ENCODE assay signal across 10 mouse cellular contexts in the genomic region with DNA sequence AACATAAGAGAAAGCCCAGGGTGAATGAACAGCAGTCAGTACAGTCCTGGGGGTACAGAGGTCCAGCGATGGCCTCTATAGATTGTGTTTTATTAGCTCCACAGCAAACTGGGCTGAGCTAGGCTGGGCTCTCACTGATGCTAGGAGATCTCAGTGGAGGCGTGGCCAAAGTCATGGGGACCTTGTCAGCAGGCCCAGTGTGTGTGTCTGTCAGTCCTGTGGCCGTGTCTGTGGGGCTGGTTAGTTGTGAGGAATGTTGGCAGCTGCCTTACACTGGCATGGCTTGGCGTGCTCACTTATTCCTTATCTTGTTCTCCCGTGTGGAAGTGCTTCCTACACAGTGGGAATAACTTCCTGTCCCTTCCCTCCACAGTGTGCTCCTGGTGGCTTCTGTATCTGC. TPM values are rescaled to one million over a fixed set of nuclear protein-coding genes. Genes with fewer than 3 reads are reported as not detected.
DNase-seq lines count a peak whose midpoint lies in the region; ATAC-seq lines count a peak whose summit lies in the region.
"Had no signal": no experiment of that assay in that cellular context is flagged by ENCODE, and none has a peak within 500 bp of the region (broad histone marks: within the 10 kb centered on the region; RNA-seq: fewer than 3 reads in every experiment).

No protein-coding gene starts in this region.

- peaks cover 52% of the 10 kb centered on the region for H3K36me3 ChIP-seq in limb, embryonic 13.5 days
- H3K36me3 ChIP-seq in limb, embryonic 10.5 days, result peaks cover 61% of the 10 kb centered on the region
- H3K36me3 ChIP-seq in heart, embryonic 16.5 days (ENCODE audit: control insufficient read depth, insufficient read depth), result peaks cover 26% of the 10 kb centered on the region
- H3K36me3 ChIP-seq in liver, embryonic 15.5 days (replicated peaks), result peaks cover 53% of the 10 kb centered on the region

- H3K4me2 ChIP-seq in limb, embryonic 13.5 days (replicated peaks), result no peak overlapping the region
- H3K4me2 ChIP-seq in heart, embryonic 16.5 days (ENCODE audit: low read depth, low read length), result no peak overlapping the region; the same call in 1 of the 2 replicates
- peak overlapping the region; percentile 0; the same call in 1 of the 2 replicates for H3K4me2 ChIP-seq in liver, embryonic 15.5 days

- peaks cover 24% of the 10 kb centered on the region for H3K4me1 ChIP-seq in limb, embryonic 13.5 days
- peaks cover 18% of the 10 kb centered on the region for H3K4me1 ChIP-seq in limb, embryonic 10.5 days
- H3K4me1 ChIP-seq in heart, embryonic 16.5 days (ENCODE audit: control insufficient read depth, insufficient read depth, low read length), result peaks cover 21% of the 10 kb centered on the region
- H3K4me1 ChIP-seq in liver, embryonic 15.5 days (replicated peaks), result peaks cover 45% of the 10 kb centered on the region

- no peak for ATAC-seq in limb, embryonic 13.5 days (ENCODE audit: low FRiP score, low read depth)
- ATAC-seq in heart, embryonic 16.5 days (replicated peaks; ENCODE audit: extremely low read depth, insufficient read depth, low FRiP score), result no peak
- ATAC-seq in liver, embryonic 15.5 days (ENCODE audit: insufficient read depth), result no peak
- ATAC-seq: Patski had no signal

- intact Hi-C loops in gastrocnemius, postnatal 14 days (cut with DNase I; ENCODE audit: low total_unique reads), result no loop called here

- peaks cover 17% of the 10 kb centered on the region for H3K27me3 ChIP-seq in limb, embryonic 13.5 days
- peaks cover 17% of the 10 kb centered on the region for H3K27me3 ChIP-seq in limb, embryonic 10.5 days (ENCODE audit: low read depth, poor library complexity, severe bottlenecking)
- peaks cover 7% of the 10 kb centered on the region for H3K27me3 ChIP-seq in heart, embryonic 16.5 days (ENCODE audit: control insufficient read depth, insufficient read depth, low read length)
- peaks cover 16% of the 10 kb centered on the region for H3K27me3 ChIP-seq in liver, embryonic 15.5 days
- H3K27me3 ChIP-seq: Patski had no signal

- WGBS in limb, embryonic 13.5 days, result 82% methylated on average over 5 of the region's 5 CpGs
- 84% methylated on average over 5 of the region's 5 CpGs for WGBS in limb, embryonic 10.5 days
- 44% methylated on average over 5 of the region's 5 CpGs for WGBS in heart, embryonic 16.5 days
- WGBS in liver, embryonic 15.5 days (ENCODE audit: insufficient replicate concordance), result 58% methylated on average over 5 of the region's 5 CpGs

- DNase-seq in limb, embryonic 10.5 days (ENCODE audit: low spot score), result no peak
- DNase-seq in MN1 (ENCODE audit: low spot score), result peak; percentile 59
- no peak for DNase-seq in layer of hippocampus, adult 9-10 months (ENCODE audit: low spot score)
- no peak for DNase-seq in gastrocnemius, postnatal 14 days
- DNase-seq: kidney, adult 9 months had no signal

- H3K9ac ChIP-seq in limb, embryonic 13.5 days, result peak overlapping the region; percentile 53; the same call in 1 of the 2 replicates
- peak overlapping the region; percentile 4; the same call in 1 of the 2 replicates for H3K9ac ChIP-seq in heart, embryonic 16.5 days (ENCODE audit: low read length)
- H3K9ac ChIP-seq in liver, embryonic 15.5 days, result no peak overlapping the region
- H3K9ac ChIP-seq: forebrain, embryonic 12.5 days had no signal

- no peaks in the 10 kb centered on the region for H3K9me3 ChIP-seq in limb, embryonic 13.5 days
- no peaks in the 10 kb centered on the region for H3K9me3 ChIP-seq in limb, embryonic 10.5 days (replicated peaks)
- no peaks in the 10 kb centered on the region for H3K9me3 ChIP-seq in heart, embryonic 16.5 days (replicated peaks; ENCODE audit: control insufficient read depth, low read length)
- H3K9me3 ChIP-seq in liver, embryonic 15.5 days (replicated peaks), result no peaks in the 10 kb centered on the region
- H3K9me3 ChIP-seq: forebrain, embryonic 12.5 days had no signal

- H3K4me3 ChIP-seq in limb, embryonic 13.5 days, result no peak overlapping the region; the same call in 1 of the 2 replicates
- H3K4me3 ChIP-seq in limb, embryonic 10.5 days, result no peak overlapping the region
- H3K4me3 ChIP-seq in heart, embryonic 16.5 days (ENCODE audit: low read length), result no peak overlapping the region
- H3K4me3 ChIP-seq in liver, embryonic 15.5 days (replicated peaks), result no peak overlapping the region

- no peak overlapping the region for H3K27ac ChIP-seq in limb, embryonic 13.5 days
- no peak overlapping the region for H3K27ac ChIP-seq in limb, embryonic 10.5 days
- H3K27ac ChIP-seq in heart, embryonic 16.5 days (ENCODE audit: low read length), result peak overlapping the region; percentile 36; the same call in 1 of the 2 replicates
- H3K27ac ChIP-seq in liver, embryonic 15.5 days (replicated peaks), result 0 out of 2 replicates have a peak overlapping the region, but pooled peaks have one; percentile 19
- H3K27ac ChIP-seq: forebrain, embryonic 12.5 days had no signal

RNA-seq across cellular contexts. Expression of a gene that starts 2.2 kb away (rescaled TPM):
- polyA plus RNA-seq in limb, embryonic 13.5 days (2015; fragmentation: Nextera tagmentation; extraction: Ambion mirVana), result 188 and 192 TPM in 2 replicates
- 185 and 194 TPM in 2 replicates for polyA plus RNA-seq in limb, embryonic 10.5 days (2016; fragmentation: Nextera tagmentation; extraction: Ambion mirVana)
- polyA plus RNA-seq in heart, embryonic 16.5 days (2015; fragmentation: Nextera tagmentation; extraction: Ambion mirVana), result 148 and 152 TPM in 2 replicates
- polyA plus RNA-seq in liver, embryonic 15.5 days (2015; fragmentation: Nextera tagmentation; extraction: Ambion mirVana), result 69.5 and 75.7 TPM in 2 replicates
- 100 to 1,000 TPM in 1 of 2 experiments, 10 to 100 TPM in 1; 99.8 to 103 TPM for total RNA-seq in gastrocnemius, postnatal 14 days (2021)

RNA-seq across cellular contexts. Expression of a gene that starts 5.3 kb away (rescaled TPM):
- polyA plus RNA-seq in limb, embryonic 13.5 days (2015; fragmentation: Nextera tagmentation; extraction: Ambion mirVana), result 4.2 and 4.8 TPM in 2 replicates
- polyA plus RNA-seq in limb, embryonic 10.5 days (2016; fragmentation: Nextera tagmentation; extraction: Ambion mirVana), result 1.4 and 2.2 TPM in 2 replicates
- 0.36 and 0.70 TPM in 2 replicates for polyA plus RNA-seq in heart, embryonic 16.5 days (2015; fragmentation: Nextera tagmentation; extraction: Ambion mirVana)
- polyA plus RNA-seq in liver, embryonic 15.5 days (2015; fragmentation: Nextera tagmentation; extraction: Ambion mirVana), result 0.06 and 0.21 TPM in 2 replicates
- total RNA-seq in gastrocnemius, postnatal 14 days (2021), result under 1 TPM; 0.45 to 0.53 TPM

RNA-seq across cellular contexts. Expression of a gene that starts 20.4 kb away (rescaled TPM):
- 15.0 and 16.7 TPM in 2 replicates for polyA plus RNA-seq in limb, embryonic 13.5 days (2015; fragmentation: Nextera tagmentation; extraction: Ambion mirVana)
- 16.7 and 18.8 TPM in 2 replicates for polyA plus RNA-seq in limb, embryonic 10.5 days (2016; fragmentation: Nextera tagmentation; extraction: Ambion mirVana)
- 11.4 and 11.7 TPM in 2 replicates for polyA plus RNA-seq in heart, embryonic 16.5 days (2015; fragmentation: Nextera tagmentation; extraction: Ambion mirVana)
- polyA plus RNA-seq in liver, embryonic 15.5 days (2015; fragmentation: Nextera tagmentation; extraction: Ambion mirVana), result 7.9 and 8.0 TPM in 2 replicates
- total RNA-seq in gastrocnemius, postnatal 14 days (2021), result 10 to 100 TPM; 16.1 to 17.1 TPM

RNA-seq across cellular contexts. Expression of a gene that starts 43.2 kb away (rescaled TPM):
- 118 and 122 TPM in 2 replicates for polyA plus RNA-seq in limb, embryonic 13.5 days (2015; fragmentation: Nextera tagmentation; extraction: Ambion mirVana)
- 170 and 205 TPM in 2 replicates for polyA plus RNA-seq in limb, embryonic 10.5 days (2016; fragmentation: Nextera tagmentation; extraction: Ambion mirVana)
- polyA plus RNA-seq in heart, embryonic 16.5 days (2015; fragmentation: Nextera tagmentation; extraction: Ambion mirVana), result 80.4 and 81.2 TPM in 2 replicates
- 109 and 112 TPM in 2 replicates for polyA plus RNA-seq in liver, embryonic 15.5 days (2015; fragmentation: Nextera tagmentation; extraction: Ambion mirVana)
- total RNA-seq in gastrocnemius, postnatal 14 days (2021), result 10 to 100 TPM; 50.3 to 56.0 TPM

RNA-seq across cellular contexts. Expression of a gene that starts 53.4 kb away (rescaled TPM):
- 5.2 and 5.4 TPM in 2 replicates for polyA plus RNA-seq in limb, embryonic 13.5 days (2015; fragmentation: Nextera tagmentation; extraction: Ambion mirVana)
- 5.5 and 5.9 TPM in 2 replicates for polyA plus RNA-seq in limb, embryonic 10.5 days (2016; fragmentation: Nextera tagmentation; extraction: Ambion mirVana)
- 7.5 and 15.9 TPM in 2 replicates for polyA plus RNA-seq in heart, embryonic 16.5 days (2015; fragmentation: Nextera tagmentation; extraction: Ambion mirVana)
- polyA plus RNA-seq in liver, embryonic 15.5 days (2015; fragmentation: Nextera tagmentation; extraction: Ambion mirVana), result 14.1 and 14.9 TPM in 2 replicates
- 1 to 10 TPM; 1.3 to 2.1 TPM for total RNA-seq in gastrocnemius, postnatal 14 days (2021)
- polyA plus RNA-seq: Patski had no signal

Comparison
In these comparisons a context has a peak if more than half of its experiments do, and no peak if none do; other contexts are left out.
1. H3K27ac ChIP-seq: peak in heart, embryonic 16.5 days (single experiment) and liver, embryonic 15.5 days (single experiment); none in limb, embryonic 13.5 days (single experiment) and limb, embryonic 10.5 days (single experiment).